Mouse (Mus musculus): ENCODE measurements at regions not wholly inside any gene's neighbourhood (a gene's known extent, or its start where the extent isn't known, plus 50 kb on each side); places are given as distances from the start of the nearest gene placed in this dataset.

DNA sequence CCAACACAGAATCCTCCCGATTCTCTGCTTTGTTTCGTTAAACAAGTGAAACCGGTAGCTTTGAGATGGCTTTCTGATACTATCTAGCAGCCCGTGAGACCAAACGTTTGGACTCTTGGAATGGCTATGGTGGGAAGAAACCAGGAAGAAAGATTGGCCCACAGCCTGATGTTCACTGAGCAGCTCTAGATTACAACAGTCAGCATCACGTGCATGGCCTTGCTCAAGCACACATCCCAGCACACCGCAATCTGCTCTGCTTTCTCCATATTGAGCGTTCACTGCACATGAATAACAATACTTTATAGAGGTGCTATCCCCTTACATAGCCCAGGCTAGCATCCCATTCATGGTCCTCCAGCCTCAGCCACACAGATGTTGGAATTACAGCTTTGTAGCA, 80.5 kb upstream of the Pabpc6 start:
- WGBS, result 94% methylated on average over 8 of the region's 8 CpGs
- ATAC-seq (ENCODE audit: low read depth), result no peak
- no peak overlapping the region for H3K4me3 ChIP-seq

DNA sequence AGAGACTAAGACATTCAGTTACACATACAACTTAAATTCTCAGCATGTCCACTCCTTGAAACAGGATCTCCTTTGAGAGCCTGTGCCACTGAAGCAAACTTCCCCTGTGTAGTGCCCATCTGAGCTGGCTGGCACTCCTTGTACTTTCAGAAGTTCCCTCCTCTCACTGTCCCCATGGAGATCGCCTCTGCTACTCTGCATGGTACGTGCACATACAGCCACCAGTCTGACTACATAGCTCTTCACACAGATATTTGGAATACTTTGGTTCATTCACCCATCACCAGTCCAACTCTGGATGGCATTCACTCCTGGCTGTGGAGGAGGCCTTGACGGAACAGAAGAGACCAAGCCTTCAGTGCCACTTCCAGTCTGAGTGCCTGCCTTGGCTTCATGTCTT, 79.8 kb upstream of the Pabpc6 start:
- Histone ChIP-seq H3K27me3 (no peaks in the 10 kb centered on the region), H3K4me3 (no peak overlapping the region), H3K27ac (replicated peaks) (no peak overlapping the region), H3K9me3 (no peaks in the 10 kb centered on the region), H3K4me1 (replicated peaks) (peaks cover 8% of the 10 kb centered on the region), H3K9ac (no peak overlapping the region), H3K36me3 (no peaks in the 10 kb centered on the region), H3K4me2 (no peak overlapping the region)
- no peak for ATAC-seq (ENCODE audit: low read depth)
- 93% methylated on average over 3 of the region's 3 CpGs for WGBS

More for the DNA sequence above, 80.5 kb upstream of the Pabpc6 start:
- Histone ChIP-seq H3K27me3 (no peaks in the 10 kb centered on the region), H3K4me2 (no peak overlapping the region), H3K9ac (no peak overlapping the region), H3K27ac (replicated peaks) (no peak overlapping the region), H3K9me3 (no peaks in the 10 kb centered on the region), H3K4me1 (replicated peaks) (peaks cover 8% of the 10 kb centered on the region), H3K36me3 (no peaks in the 10 kb centered on the region)

DNA sequence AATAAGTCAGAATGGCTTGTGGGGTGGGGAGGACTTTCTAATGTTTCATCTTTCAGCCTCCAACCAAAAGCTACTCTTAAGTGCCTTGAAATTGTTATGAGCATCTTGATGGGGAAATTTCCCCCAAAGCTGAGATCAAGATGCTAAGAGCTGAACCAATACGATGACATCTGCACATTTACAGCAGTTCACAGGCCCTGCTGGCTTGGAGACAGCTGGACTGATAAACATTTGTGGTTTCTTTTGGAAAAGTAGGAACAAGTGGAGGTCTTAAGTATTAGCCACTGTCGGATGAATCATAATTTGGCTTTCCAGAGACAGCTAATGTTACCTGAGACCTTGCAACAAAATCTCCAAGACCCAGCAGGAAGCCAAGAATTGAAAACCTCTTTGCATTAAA, 78.4 kb upstream of the Pabpc6 start:
- WGBS, result 91% methylated on average over 2 of the region's 2 CpGs
- H3K9ac ChIP-seq, result no peak overlapping the region
- no peak overlapping the region for H3K4me2 ChIP-seq
- no peak overlapping the region for H3K27ac ChIP-seq (replicated peaks)
- H3K4me3 ChIP-seq, result no peak overlapping the region
- no peak for ATAC-seq (ENCODE audit: low read depth)
- H3K36me3 ChIP-seq, result no peaks in the 10 kb centered on the region
- H3K4me1 ChIP-seq (replicated peaks), result peaks cover 8% of the 10 kb centered on the region
- H3K9me3 ChIP-seq, result no peaks in the 10 kb centered on the region
- no peaks in the 10 kb centered on the region for H3K27me3 ChIP-seq

DNA sequence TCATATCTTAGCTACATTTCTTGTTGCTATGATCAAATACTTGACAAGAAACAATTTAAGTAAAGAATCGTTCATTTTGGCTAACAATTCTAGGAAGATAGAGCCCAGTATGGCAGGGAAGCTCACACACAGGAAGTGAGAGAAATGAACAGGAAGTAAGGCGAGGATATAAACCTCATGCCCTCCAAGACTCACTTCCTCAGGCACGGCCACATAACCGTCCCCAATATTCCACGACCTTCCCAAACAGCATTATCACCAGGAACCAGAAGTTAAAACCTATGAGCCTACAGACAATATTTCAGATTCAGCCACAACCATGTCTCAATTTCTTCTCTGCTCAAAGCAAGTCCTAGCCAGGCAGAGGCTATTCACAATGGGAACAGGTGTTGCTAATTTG, 73.8 kb upstream of the Pabpc6 start:
- H3K27ac ChIP-seq (replicated peaks), result no peak overlapping the region
- H3K9me3 ChIP-seq, result no peaks in the 10 kb centered on the region
- ATAC-seq (ENCODE audit: low read depth), result no peak
- H3K4me3 ChIP-seq, result no peak overlapping the region
- WGBS, result 92% methylated on average over 5 of the region's 5 CpGs
- H3K4me1 ChIP-seq (replicated peaks), result peaks cover 8% of the 10 kb centered on the region
- H3K27me3 ChIP-seq, result no peaks in the 10 kb centered on the region
- H3K4me2 ChIP-seq, result no peak overlapping the region
- H3K9ac ChIP-seq, result no peak overlapping the region
- H3K36me3 ChIP-seq, result no peaks in the 10 kb centered on the region

DNA sequence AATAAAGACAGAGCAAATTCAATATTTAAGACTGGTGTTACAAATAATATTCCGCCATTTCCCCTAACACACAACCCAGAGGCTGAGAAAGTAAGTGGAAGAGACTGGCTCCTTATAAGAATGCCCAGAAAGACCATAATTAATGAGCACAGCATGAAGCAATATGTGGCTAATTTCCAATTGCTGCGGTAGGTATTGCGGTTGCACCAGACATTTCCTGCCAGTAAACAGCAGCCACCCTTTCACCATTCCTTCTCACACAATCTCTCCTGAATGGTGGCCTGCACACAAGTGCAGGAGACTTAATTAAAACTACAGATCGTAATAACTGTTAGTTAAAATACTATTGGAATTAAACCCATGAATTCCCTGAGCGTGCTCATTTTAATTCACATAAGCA, 71.8 kb upstream of the Pabpc6 start:
- no peak overlapping the region for H3K4me3 ChIP-seq
- H3K36me3 ChIP-seq, result no peaks in the 10 kb centered on the region
- H3K4me2 ChIP-seq, result no peak overlapping the region
- no peaks in the 10 kb centered on the region for H3K27me3 ChIP-seq
- H3K4me1 ChIP-seq (replicated peaks), result peaks cover 8% of the 10 kb centered on the region
- 75% methylated on average over 5 of the region's 5 CpGs for WGBS
- no peak overlapping the region for H3K9ac ChIP-seq
- H3K27ac ChIP-seq (replicated peaks), result no peak overlapping the region
- no peaks in the 10 kb centered on the region for H3K9me3 ChIP-seq
- ATAC-seq (ENCODE audit: low read depth), result no peak

DNA sequence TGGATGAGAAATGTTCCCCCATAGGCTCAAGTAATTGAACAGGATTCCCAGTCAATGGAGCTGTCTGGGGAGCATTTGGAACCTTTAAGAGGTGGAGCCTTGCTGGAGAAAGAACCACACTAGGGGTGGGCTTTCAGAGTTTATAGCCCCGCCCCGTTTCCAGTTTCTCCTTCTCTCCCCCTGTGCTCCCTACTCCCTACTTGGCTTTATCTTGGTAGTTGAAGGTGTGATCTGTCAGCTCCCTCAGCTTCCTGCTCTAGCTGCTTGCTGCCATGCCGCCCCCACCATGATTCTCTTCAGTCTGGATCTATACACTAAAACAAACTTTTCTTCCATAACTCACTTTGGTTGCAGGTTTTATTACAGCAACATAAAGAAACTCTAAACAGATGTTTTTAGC, 59.5 kb upstream of the Pabpc6 start:
- no peak overlapping the region for H3K4me2 ChIP-seq
- no peaks in the 10 kb centered on the region for H3K27me3 ChIP-seq
- 82% methylated on average over 3 of the region's 3 CpGs for WGBS
- no peak overlapping the region for H3K4me3 ChIP-seq
- no peak overlapping the region for H3K9ac ChIP-seq
- ATAC-seq (ENCODE audit: low read depth), result no peak
- H3K9me3 ChIP-seq, result no peaks in the 10 kb centered on the region
- peak overlapping the region; percentile 46; the same call in 1 of the 2 replicates for H3K27ac ChIP-seq (replicated peaks)
- peaks cover 26% of the 10 kb centered on the region for H3K4me1 ChIP-seq (replicated peaks)
- H3K36me3 ChIP-seq, result no peaks in the 10 kb centered on the region

DNA sequence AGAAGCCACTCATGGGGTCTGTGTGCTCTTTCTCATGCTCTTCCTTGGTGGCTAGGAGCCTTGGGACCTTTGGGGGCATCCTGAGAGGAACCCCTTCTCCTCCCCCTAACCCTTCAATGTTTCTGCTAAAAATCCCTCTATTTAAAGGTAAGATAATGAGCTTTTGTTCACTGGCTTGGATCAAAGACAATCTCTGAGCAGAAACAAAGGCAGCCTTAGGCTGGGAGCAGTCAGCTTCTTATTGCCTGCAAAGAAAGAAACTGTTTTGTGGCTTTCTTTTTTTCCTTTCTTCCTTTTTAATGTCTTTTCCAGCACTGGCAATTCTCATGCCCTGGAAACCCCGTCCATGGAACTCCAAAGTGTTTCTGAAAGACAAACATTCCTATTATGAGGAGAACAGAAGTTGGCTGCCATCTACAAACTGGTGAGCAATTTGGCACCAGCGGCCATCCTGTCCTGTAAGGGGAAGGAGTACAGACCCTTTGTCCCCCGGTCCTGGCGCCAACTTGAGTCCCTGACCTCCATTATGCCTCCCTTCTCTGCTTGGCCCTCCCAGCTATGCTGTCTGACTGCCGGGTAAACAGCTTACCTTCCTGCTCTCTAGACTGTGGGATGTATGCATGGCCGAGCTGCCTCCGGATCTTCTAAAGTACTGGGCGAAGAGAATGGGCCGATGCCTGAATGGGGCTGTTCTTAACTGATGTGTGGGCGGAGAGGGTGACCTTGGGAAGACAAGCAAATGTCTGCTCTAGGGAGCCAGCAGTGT, 56.4 kb upstream of the Pabpc6 start:
- peaks cover 44% of the 10 kb centered on the region for H3K4me1 ChIP-seq (replicated peaks)
- H3K4me2 ChIP-seq, result no peak overlapping the region
- H3K36me3 ChIP-seq, result no peaks in the 10 kb centered on the region
- H3K4me3 ChIP-seq, result no peak overlapping the region
- no peak overlapping the region for H3K9ac ChIP-seq
- H3K27me3 ChIP-seq, result no peaks in the 10 kb centered on the region
- H3K9me3 ChIP-seq, result no peaks in the 10 kb centered on the region
- H3K27ac ChIP-seq (replicated peaks), result peak overlapping the region; percentile 85
- peak; percentile 89 for ATAC-seq (ENCODE audit: low read depth)
- WGBS, result 19% methylated on average over 10 of the region's 10 CpGs

DNA sequence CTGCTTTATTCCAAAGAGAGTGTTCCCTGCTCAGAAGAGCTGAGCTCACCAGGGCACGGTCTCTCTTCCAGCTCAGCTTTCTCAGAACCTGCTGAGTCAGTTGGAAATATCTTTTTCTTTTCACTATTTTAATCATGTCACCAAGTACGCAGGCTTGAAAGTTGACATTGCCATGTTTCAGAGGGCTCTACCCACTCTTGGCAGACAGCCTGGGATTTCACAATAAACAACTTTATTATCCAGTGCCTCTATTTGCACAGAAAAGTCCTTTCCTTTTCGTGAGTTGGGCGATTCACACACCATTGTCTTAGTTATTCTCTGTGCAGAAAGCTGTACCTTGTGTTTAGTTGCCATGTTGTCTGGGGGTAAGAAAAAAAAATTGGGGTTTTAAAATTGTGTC, 54.0 kb upstream of the Pabpc6 start:
- no peak for ATAC-seq (ENCODE audit: low read depth)
- Histone ChIP-seq H3K27ac (replicated peaks) (peak overlapping the region; percentile 85), H3K4me1 (replicated peaks) (peaks cover 44% of the 10 kb centered on the region), H3K27me3 (no peaks in the 10 kb centered on the region), H3K36me3 (no peaks in the 10 kb centered on the region), H3K9me3 (no peaks in the 10 kb centered on the region), H3K4me2 (no peak overlapping the region), H3K9ac (no peak overlapping the region), H3K4me3 (no peak overlapping the region)
- WGBS, result 16% methylated on average over 4 of the region's 4 CpGs

DNA sequence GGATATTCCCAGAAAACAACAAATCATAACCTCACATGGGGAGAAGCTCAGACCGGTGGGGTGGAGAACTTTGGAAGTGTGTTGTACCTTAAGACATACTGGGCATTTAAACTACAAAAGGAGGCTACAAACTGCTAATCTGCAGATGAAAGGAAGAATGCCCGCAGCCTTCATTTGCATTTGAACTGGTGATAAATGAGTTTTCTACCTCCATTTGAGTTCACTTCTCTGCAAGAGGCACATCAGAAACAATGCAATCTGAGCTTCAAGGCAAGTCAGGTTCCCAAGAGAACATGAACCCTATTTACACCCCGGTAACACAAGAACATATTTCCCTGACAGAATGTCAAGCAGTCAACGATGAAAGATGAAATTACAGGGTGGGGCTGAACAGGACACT, 53.2 kb upstream of the Pabpc6 start:
- Histone ChIP-seq H3K27me3 (no peaks in the 10 kb centered on the region), H3K9ac (no peak overlapping the region), H3K36me3 (no peaks in the 10 kb centered on the region), H3K4me2 (no peak overlapping the region), H3K27ac (replicated peaks) (peak overlapping the region; percentile 85), H3K4me3 (no peak overlapping the region), H3K9me3 (no peaks in the 10 kb centered on the region), H3K4me1 (replicated peaks) (peaks cover 44% of the 10 kb centered on the region)
- WGBS, result 4% methylated on average over 4 of the region's 4 CpGs
- no peak for ATAC-seq (ENCODE audit: low read depth)
